18 mouse cellular contexts compared by ENCODE assay signal in the genomic region with DNA sequence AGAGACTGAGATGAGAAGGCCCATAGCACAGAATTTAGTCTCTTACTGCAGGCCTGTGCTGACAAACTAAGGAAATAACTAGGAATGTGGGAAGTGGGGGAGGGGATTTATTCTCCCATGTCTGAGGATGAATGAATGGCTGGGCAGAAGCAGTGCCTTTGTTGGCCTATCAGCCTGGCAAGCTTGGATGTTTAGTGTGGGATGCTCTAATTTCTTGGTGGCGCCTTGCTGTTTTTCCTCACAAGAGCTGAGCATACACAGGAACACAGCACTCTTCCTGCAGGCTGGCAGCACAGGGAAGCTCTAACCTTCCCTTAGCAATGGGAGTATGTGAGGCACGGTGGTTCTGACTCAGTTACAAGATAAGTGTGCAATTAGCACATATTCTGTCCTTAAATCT.
DNase-seq lines count a peak whose midpoint lies in the region; ATAC-seq and TF ChIP-seq lines count a peak whose summit lies in the region.
"Had no signal": no experiment of that assay in that cellular context is flagged by ENCODE, and none has a peak within 500 bp of the region (broad histone marks: within the 10 kb centered on the region; RNA-seq: fewer than 3 reads in every experiment).

No protein-coding gene starts in this region.

- H3K27ac ChIP-seq in layer of hippocampus, adult 2 months: peak overlapping the region; percentile 33; the same call in 1 of the 2 replicates
- peak overlapping the region; percentile 2; the same call in 1 of the 2 replicates for H3K27ac ChIP-seq in cortical plate, adult 2 months (ENCODE audit: insufficient read depth, low read length)
- peak overlapping the region; percentile 4; the same call in 1 of the 2 replicates for H3K27ac ChIP-seq in forebrain, embryonic 16.5 days (ENCODE audit: low read length)
- no peak overlapping the region for H3K27ac ChIP-seq in midbrain, postnatal 0 days (ENCODE audit: low read depth, low read length)
- H3K27ac ChIP-seq: kidney, embryonic 15.5 days; macrophage; neural tube, embryonic 12.5 days had no signal

- ATAC-seq in forebrain, embryonic 16.5 days: no peak
- no peak for ATAC-seq in midbrain, postnatal 0 days (ENCODE audit: low FRiP score)
- no peak for ATAC-seq in granulocyte monocyte progenitor cell, adult 5-6 weeks (replicated peaks; ENCODE audit: poor library complexity, severe bottlenecking)
- ATAC-seq: Patski had no signal

- no peak for TF ChIP-seq CTCF in layer of hippocampus, adult 2 months (conservative IDR thresholded peaks at IDR 0.05)
- TF ChIP-seq CTCF in cortical plate, adult 2 months (IDR thresholded peaks at IDR 0.05; ENCODE audit: extremely low read depth, insufficient read depth, low read length): no peak
- no peak for TF ChIP-seq CTCF in midbrain, postnatal 0 days (IDR thresholded peaks at IDR 0.05)

- H3K9ac ChIP-seq in forebrain, embryonic 16.5 days (replicated peaks; ENCODE audit: low read depth, low read length): no peak overlapping the region
- H3K9ac ChIP-seq in midbrain, postnatal 0 days (replicated peaks; ENCODE audit: low read length, poor library complexity, severe bottlenecking): no peak overlapping the region
- H3K9ac ChIP-seq: kidney, embryonic 15.5 days; neural tube, embryonic 12.5 days had no signal

- H3K27me3 ChIP-seq in forebrain, embryonic 16.5 days (replicated peaks; ENCODE audit: control insufficient read depth, insufficient read depth, low read length): no peaks in the 10 kb centered on the region
- H3K27me3 ChIP-seq in midbrain, postnatal 0 days (ENCODE audit: insufficient read depth, low read length): no peaks in the 10 kb centered on the region
- H3K27me3 ChIP-seq: kidney, embryonic 15.5 days; neural tube, embryonic 12.5 days; Patski had no signal

- H3K36me3 ChIP-seq in forebrain, embryonic 16.5 days (ENCODE audit: control insufficient read depth, insufficient read depth): no peaks in the 10 kb centered on the region
- no peaks in the 10 kb centered on the region for H3K36me3 ChIP-seq in midbrain, postnatal 0 days (ENCODE audit: insufficient read depth, low read length)
- H3K36me3 ChIP-seq: kidney, embryonic 15.5 days; neural tube, embryonic 12.5 days had no signal

- TF ChIP-seq POLR2A in cortical plate, adult 2 months (IDR thresholded peaks at IDR 0.05; ENCODE audit: extremely low read depth, insufficient read depth, low read length): no peak

- 15% methylated on average over 2 of the region's 2 CpGs for WGBS in forebrain, embryonic 16.5 days
- WGBS in midbrain, postnatal 0 days: 22% methylated on average over 2 of the region's 2 CpGs

- H3K4me3 ChIP-seq in layer of hippocampus, adult 2 months: no peak overlapping the region
- no peak overlapping the region for H3K4me3 ChIP-seq in cortical plate, adult 2 months (ENCODE audit: insufficient read depth, low read length)
- no peak overlapping the region for H3K4me3 ChIP-seq in forebrain, embryonic 16.5 days (replicated peaks; ENCODE audit: low read length)
- H3K4me3 ChIP-seq in midbrain, postnatal 0 days (ENCODE audit: low read depth, low read length): no peak overlapping the region
- H3K4me3 ChIP-seq: erythroblast, embryonic 14.5 days; kidney, embryonic 15.5 days; neural tube, embryonic 12.5 days had no signal

- no peaks in the 10 kb centered on the region for H3K9me3 ChIP-seq in forebrain, embryonic 16.5 days (ENCODE audit: control insufficient read depth, low read length)
- no peaks in the 10 kb centered on the region for H3K9me3 ChIP-seq in midbrain, postnatal 0 days (ENCODE audit: low read length)
- H3K9me3 ChIP-seq: kidney, embryonic 15.5 days; neural tube, embryonic 12.5 days had no signal

- H3K4me1 ChIP-seq in cortical plate, adult 2 months (ENCODE audit: control insufficient read depth, insufficient read depth, low read length): no peaks in the 10 kb centered on the region; the same call in 1 of the 2 replicates
- H3K4me1 ChIP-seq in forebrain, embryonic 16.5 days (replicated peaks; ENCODE audit: control insufficient read depth, insufficient read depth, low read length): peaks cover 15% of the 10 kb centered on the region
- no peaks in the 10 kb centered on the region for H3K4me1 ChIP-seq in midbrain, postnatal 0 days (ENCODE audit: insufficient read depth, low read length)

- H3K4me2 ChIP-seq in forebrain, embryonic 16.5 days (ENCODE audit: low read length): no peak overlapping the region
- H3K4me2 ChIP-seq in midbrain, postnatal 0 days (ENCODE audit: low read depth, low read length, poor library complexity, severe bottlenecking): no peak overlapping the region
- H3K4me2 ChIP-seq: kidney, embryonic 15.5 days; neural tube, embryonic 12.5 days had no signal

- peak in 1 of 2 experiments; percentile 9 for DNase-seq in layer of hippocampus, adult 2 months (ENCODE audit: low spot score in 2 of 2)
- DNase-seq in layer of hippocampus, postnatal 36 days: no peak
- peak; percentile 35 for DNase-seq in midbrain, postnatal 0 days (ENCODE audit: low spot score)
- DNase-seq in urinary bladder, adult 2 months (ENCODE audit: low spot score): no peak
- DNase-seq in B cell, adult 2 months: no peak
- DNase-seq: adrenal gland, postnatal 10 days; cerebellum, adult 9-10 months; gastrocnemius, postnatal 36 days; heart, postnatal 4 days; layer of hippocampus, adult 9-11 months had no signal
